Mouse (Mus musculus): ENCODE measurements at regions not wholly inside any gene's neighbourhood (a gene's known extent, or its start where the extent isn't known, plus 50 kb on each side); places are given as distances from the start of the nearest gene placed in this dataset.
A peak's percentile ranks its signal among the peaks of the same experiment; 100 is the strongest.

GRCm38 (mm10) chr11:114224706-114225105 lies 157.9 kb upstream of the Sdk2 start:
- DNase-seq (ENCODE audit: low spot score in 2 of 2) = no peak

DNA sequence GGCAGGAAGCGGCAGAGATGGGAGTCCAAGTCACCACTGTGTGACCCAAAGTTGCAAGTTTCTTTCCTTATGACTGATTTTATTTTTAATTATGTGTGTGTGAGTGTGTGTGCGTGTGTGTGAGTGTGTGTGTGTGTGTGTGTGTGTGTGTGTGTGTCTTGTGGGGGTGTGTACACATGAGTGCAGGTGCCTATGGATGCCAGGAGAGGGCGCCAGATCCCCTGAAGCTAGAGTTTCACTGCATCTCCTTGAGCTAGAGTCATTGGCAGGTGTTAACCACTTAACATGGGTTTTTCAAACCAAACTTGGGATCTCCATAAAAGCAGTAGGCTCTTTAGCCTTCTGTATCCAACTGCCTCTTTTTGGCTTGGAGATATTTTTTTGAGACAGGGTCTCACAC lies 156.2 kb upstream of the Sdk2 start:
- DNase-seq (ENCODE audit: low spot score in 2 of 2) = no peak

- no peak for DNase-seq (ENCODE audit: low spot score in 2 of 2)
These were observed 153.6 kb upstream of the Sdk2 start for GRCm38 (mm10) chr11:114220466-114220865.

GRCm38 (mm10) chr11:114218732-114219506 lies 152.1 kb upstream of the Sdk2 start:
- DNase-seq (ENCODE audit: low spot score in 2 of 2) = no peak

DNA sequence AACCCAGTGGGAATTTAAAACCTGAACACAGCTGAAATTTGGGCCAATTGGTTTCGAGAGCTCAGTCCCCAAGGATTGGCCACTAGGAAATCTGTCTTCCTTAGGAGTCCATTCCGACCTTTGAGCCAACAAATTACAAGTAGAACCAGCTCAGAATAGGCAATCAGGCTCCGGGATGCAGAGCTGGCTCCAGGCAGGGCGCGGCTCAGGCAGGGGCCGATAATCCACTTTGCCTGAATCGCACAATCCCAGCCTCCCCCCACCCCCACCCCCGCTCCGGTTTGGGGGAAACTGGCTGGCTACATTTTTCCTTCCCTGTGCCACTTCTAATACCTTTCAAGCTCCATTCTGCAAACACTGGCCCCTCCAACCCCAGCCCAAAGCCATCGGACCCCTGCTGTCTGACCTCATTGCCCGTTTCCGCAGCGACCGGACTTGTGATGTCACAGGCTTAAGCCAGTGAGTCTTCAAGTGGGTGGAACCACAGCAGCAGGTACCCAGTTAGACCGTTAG lies 150.5 kb upstream of the Sdk2 start:
- no peak for DNase-seq (ENCODE audit: low spot score in 2 of 2)

- no peak for DNase-seq (ENCODE audit: low spot score in 2 of 2)
These were observed 149.6 kb upstream of the Sdk2 start for GRCm38 (mm10) chr11:114216493-114216892.

- DNase-seq (ENCODE audit: low spot score in 2 of 2) = no peak
These were observed 148.4 kb upstream of the Sdk2 start for GRCm38 (mm10) chr11:114215256-114215655.

DNA sequence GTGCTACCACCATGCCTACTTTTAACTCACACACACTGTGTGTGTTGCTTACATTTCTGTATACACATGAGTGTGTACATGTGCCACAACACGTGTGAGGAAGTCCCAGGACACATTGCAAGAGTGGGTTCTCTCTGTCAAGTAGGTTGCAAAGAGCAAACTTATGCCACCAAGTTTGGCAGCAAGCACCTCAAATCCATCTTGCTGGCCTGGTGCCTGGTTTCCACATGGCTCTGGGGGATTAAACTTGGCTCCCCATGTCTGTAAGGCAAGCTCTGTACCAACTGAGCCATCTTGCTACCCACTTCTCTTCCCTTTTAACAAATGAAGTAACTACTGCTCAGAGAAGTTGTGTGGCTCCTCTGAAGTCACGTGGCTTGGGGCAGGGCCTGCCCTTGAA lies 145.3 kb upstream of the Sdk2 start:
- DNase-seq (ENCODE audit: low spot score in 2 of 2) = no peak

DNA sequence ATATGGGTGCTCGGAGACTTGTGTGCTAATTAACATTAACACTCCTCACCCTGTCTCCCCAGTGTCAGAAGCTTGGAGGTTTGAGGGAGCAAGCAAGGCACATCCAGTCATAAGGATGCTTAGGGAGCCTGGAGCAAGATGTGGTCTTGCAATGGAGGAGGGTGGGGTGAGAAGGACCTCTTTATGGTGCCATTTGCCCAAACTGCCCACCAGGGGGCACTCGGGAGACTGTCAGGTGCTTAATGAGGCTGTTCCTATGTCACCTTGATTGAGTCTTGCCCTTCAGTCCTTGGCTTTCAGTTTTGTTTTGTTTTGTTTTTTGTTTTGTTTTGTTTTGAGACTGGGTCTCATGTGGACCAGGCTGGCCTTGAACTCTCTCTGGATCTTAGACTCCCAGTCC lies 138.3 kb upstream of the Sdk2 start:
- DNase-seq (ENCODE audit: low spot score in 2 of 2) = no peak

DNA sequence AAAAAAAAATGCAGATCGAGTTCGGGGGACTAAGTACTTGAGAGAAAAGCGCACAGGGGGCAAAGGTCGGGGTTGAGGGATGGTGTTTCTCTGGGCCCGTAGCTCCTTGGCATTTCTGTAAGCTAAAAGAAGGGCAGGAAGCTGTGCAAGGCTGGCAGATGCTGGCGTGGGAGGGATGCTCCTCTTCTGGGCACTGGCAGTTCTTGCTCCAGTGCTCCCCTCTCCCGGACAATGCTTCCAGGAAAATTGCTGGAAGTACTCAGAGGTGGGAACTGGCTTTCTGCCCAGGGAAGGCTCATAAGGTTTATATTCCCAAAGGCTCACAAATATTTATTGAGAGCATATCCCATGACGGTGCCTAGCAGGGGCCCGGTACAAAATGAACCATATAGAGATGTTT lies 136.6 kb upstream of the Sdk2 start:
- no peak for DNase-seq (ENCODE audit: low spot score in 2 of 2)

DNA sequence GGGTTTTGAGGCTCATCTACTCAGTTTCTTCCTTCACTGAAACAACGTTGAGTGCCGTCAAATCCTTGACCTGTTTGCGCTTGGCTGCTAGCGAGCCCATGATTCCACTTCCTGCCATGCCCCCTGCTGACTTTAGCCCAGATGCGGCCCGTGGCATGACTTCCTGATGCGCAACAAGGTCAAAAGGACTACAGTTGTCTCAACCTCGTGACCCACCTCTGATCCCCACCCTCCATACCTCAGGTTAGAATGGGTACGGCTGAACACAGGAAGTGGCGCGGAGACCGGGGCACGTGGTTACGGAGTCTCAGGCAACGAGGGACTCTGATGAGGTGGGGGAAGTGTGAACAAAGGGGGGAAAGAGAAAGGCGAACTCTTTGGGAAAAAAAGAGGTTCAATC lies 135.6 kb upstream of the Sdk2 start:
- no peak for DNase-seq (ENCODE audit: low spot score in 2 of 2)

GRCm38 (mm10) chr11:114199081-114199586 lies 132.3 kb upstream of the Sdk2 start:
- no peak for DNase-seq (ENCODE audit: low spot score in 2 of 2)

GRCm38 (mm10) chr11:114198317-114199032 lies 131.6 kb upstream of the Sdk2 start:
- peak; percentile 95 for DNase-seq (ENCODE audit: low spot score in 2 of 2)

DNA sequence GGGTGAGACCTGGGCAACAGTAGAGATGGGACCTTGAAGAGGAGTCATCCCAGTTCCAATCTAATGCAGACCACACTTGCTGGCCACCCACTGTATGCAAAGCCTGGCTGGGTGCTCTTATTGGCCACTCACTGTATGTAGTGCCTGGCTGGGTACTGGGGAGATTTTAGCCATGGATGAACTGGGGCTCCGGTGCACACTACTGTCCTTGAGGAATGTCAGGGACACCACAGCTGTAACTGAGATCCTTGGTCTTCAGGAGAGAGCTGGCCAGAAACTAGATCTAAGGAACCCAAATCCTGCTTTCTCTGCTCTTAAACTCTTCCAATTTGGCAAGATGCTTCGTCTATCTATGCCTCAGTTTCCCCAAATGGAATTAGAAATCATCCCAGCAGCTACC lies 128.4 kb upstream of the Sdk2 start:
- DNase-seq (ENCODE audit: low spot score in 2 of 2) = no peak

- no peak for DNase-seq (ENCODE audit: low spot score in 2 of 2)
These were observed 127.3 kb upstream of the Sdk2 start for GRCm38 (mm10) chr11:114194055-114194706.

- no peak for DNase-seq (ENCODE audit: low spot score in 2 of 2)
These were observed 126.2 kb upstream of the Sdk2 start for GRCm38 (mm10) chr11:114193018-114193417.

DNA sequence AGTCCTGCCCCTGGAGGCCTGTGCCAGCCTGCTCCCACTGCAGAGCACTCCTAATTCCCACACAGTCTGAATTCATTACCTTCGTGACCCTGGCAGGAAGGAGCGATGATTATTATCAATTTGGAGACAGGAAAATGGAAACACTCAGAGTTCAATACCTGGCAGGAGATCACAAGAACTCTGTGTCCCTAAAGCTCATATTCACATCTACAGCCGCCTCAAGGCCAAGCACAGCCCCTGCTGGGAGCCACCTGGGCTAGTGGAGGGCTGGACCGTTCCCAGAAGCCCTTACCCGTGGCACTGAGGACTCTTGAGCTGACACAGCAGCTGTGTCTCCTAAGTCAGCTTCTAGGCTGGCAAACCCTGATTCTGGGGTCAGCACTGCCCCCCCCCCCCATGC lies 124.8 kb upstream of the Sdk2 start:
- no peak for DNase-seq (ENCODE audit: low spot score in 2 of 2)

DNA sequence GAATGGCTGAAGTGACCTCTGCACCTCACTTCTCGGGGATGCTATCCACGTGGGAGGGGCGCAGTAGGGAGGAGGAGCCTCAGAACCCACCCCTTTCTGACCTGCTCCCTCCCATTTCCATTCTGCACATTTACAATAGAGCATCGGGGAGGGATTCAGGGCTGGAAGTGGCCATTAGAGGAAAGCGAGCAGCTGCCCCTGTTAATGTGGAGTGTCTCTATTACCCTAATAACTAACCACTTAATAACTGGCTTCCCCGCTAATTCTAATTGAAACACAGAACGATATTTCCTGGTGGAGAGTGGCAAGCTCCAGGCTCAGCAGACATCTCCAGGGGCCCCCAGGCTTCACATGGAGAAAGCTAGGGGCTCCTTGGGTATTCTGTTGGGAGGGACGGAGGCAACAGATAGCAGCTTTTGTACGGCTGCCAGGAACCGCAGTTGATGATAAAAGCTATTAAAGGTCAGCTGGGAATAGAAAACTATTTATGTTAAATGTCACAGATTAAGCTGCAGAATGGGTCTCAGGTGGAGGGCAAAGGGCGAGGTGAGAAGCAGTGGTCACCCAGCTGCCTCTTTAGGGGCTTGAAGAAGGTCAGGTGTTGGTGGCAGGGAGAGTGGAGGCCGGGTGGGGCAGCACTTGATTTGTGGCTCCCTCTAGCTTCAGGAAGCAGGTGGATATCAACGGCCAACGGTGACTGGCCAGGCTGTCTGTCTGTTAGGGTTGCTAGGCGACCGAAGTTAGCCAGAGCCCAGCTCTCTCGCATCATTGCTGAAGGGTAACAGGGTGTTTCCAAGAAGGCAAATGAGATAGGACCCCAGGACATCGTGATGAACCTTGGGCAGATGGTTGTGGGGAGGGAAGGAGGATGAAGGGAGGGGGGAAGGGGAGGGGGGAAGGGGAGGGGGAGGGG lies 118.4 kb upstream of the Sdk2 start:
- DNase-seq (ENCODE audit: low spot score in 2 of 2) = no peak

DNA sequence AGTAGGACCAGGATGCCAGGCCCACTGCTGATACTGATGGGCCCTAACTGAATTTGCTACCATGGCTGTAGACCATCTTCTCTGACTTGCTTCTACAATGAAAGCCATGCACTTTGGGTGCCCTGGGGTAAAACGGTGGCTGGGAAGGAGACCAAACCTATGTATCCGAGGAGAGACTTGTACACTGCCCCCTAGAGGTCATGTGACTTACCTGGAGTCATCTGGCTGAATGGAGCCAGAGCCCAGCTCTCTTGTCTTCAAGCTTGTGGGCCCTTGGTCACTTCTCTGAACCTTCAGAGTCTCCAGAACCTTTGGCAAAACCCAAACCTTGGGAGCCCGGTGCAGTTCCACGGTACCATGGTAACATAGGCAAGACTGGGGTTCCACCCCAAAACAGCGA lies 117.6 kb upstream of the Sdk2 start:
- no peak for DNase-seq (ENCODE audit: low spot score in 2 of 2)

DNA sequence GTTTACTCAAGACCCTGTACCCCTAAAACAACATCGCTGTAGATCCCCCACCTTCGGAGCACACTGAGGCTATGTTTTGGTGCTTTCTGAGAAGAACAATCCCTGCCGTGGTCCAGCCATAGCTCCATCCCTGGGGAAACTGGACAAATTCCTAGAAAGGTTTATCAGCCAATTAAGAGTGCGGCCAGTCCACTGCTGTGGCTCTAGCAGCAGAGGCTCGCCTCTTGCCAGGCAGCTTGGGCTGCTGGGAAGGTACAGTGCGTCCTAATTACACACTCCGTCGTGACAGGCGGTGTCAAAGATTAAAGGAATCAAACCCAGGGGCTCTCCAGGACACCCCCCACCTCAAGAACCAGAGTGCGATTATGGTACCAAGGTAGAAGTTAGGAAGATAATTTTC lies 116.4 kb upstream of the Sdk2 start:
- no peak for DNase-seq (ENCODE audit: low spot score in 2 of 2)
